Mouse (Mus musculus) kidney, adult 18-20 months (tissue): ENCODE data around the gene Inpp4b.

ENCODE experiments used
- DNase-seq: peaks from one replicate; pipeline ENCODE4 v3.0.0; 2021

Inpp4b gene

GRCm38 (mm10) chr8:81854543-81854942 lies 512.2 kb downstream of the Inpp4b start:
- no peak for DNase-seq

GRCm38 (mm10) chr8:81855009-81855408 lies 512.7 kb downstream of the Inpp4b start:
- no peak for DNase-seq

- DNase-seq: no peak
These were observed 513.8 kb downstream of the Inpp4b start for GRCm38 (mm10) chr8:81856120-81856519.

GRCm38 (mm10) chr8:81856608-81857007 lies 514.3 kb downstream of the Inpp4b start:
- DNase-seq: no peak

- DNase-seq: no peak
These were observed 516.0 kb downstream of the Inpp4b start for GRCm38 (mm10) chr8:81858393-81858792.

GRCm38 (mm10) chr8:81859805-81860204 lies 517.4 kb downstream of the Inpp4b start:
- no peak for DNase-seq

GRCm38 (mm10) chr8:81861311-81861710 lies 519.0 kb downstream of the Inpp4b start:
- no peak for DNase-seq

- DNase-seq: no peak
These were observed 520.4 kb downstream of the Inpp4b start for GRCm38 (mm10) chr8:81862738-81863137.

- no peak for DNase-seq
These were observed 522.0 kb downstream of the Inpp4b start for GRCm38 (mm10) chr8:81864318-81864717.

GRCm38 (mm10) chr8:81865664-81866063 lies 523.3 kb downstream of the Inpp4b start:
- no peak for DNase-seq

GRCm38 (mm10) chr8:81867020-81867419 lies 524.7 kb downstream of the Inpp4b start:
- DNase-seq: no peak

- DNase-seq: no peak
These were observed 528.1 kb downstream of the Inpp4b start for GRCm38 (mm10) chr8:81870466-81870865.

- no peak for DNase-seq
These were observed 537.7 kb downstream of the Inpp4b start for GRCm38 (mm10) chr8:81880071-81880470.

- no peak for DNase-seq
These were observed 541.8 kb downstream of the Inpp4b start for GRCm38 (mm10) chr8:81884195-81884594.

- no peak for DNase-seq
These were observed 546.5 kb downstream of the Inpp4b start for GRCm38 (mm10) chr8:81888843-81889242.

GRCm38 (mm10) chr8:81893292-81893691 lies 550.9 kb downstream of the Inpp4b start:
- no peak for DNase-seq

GRCm38 (mm10) chr8:81946812-81947211 lies 604.5 kb downstream of the Inpp4b start:
- DNase-seq: no peak

GRCm38 (mm10) chr8:81953101-81953500 lies 610.7 kb downstream of the Inpp4b start:
- DNase-seq: no peak

GRCm38 (mm10) chr8:81985128-81985665 lies 642.8 kb downstream of the Inpp4b start:
- DNase-seq: no peak

GRCm38 (mm10) chr8:81992966-81993365 lies 650.6 kb downstream of the Inpp4b start:
- no peak for DNase-seq

- DNase-seq: no peak
These were observed 653.9 kb downstream of the Inpp4b start for GRCm38 (mm10) chr8:81996239-81996638.

- no peak for DNase-seq
These were observed 654.5 kb downstream of the Inpp4b start for GRCm38 (mm10) chr8:81996823-81997222.

- no peak for DNase-seq
These were observed 661.8 kb downstream of the Inpp4b start for GRCm38 (mm10) chr8:82004158-82004557.

GRCm38 (mm10) chr8:82005466-82005865 lies 663.1 kb downstream of the Inpp4b start:
- DNase-seq: no peak

GRCm38 (mm10) chr8:82017792-82018191 lies 675.4 kb downstream of the Inpp4b start:
- no peak for DNase-seq

GRCm38 (mm10) chr8:82027401-82027800 lies 685.0 kb downstream of the Inpp4b start:
- DNase-seq: peak; percentile 28
